9 mouse cellular contexts compared by ENCODE assay signal in genomic region chr11:119024260-119024659, GRCm38 (mm10). TPM values are rescaled to one million over a fixed set of nuclear protein-coding genes. Genes with fewer than 3 reads are reported as not detected.
DNase-seq lines count a peak whose midpoint lies in the region; ATAC-seq and TF ChIP-seq lines count a peak whose summit lies in the region.
"Had no signal": no experiment of that assay in that cellular context is flagged by ENCODE, and none has a peak within 500 bp of the region (broad histone marks: within the 10 kb centered on the region; RNA-seq: fewer than 3 reads in every experiment).

No protein-coding gene starts in this region.

- WGBS in hindbrain, embryonic 11.5 days: 16% methylated on average over 7 of the region's 7 CpGs
- 20% methylated on average over 7 of the region's 7 CpGs for WGBS in liver, postnatal 0 days (ENCODE audit: insufficient replicate concordance)

- no peaks in the 10 kb centered on the region for H3K79me2 ChIP-seq in CH12.LX (replicated peaks; ENCODE audit: control insufficient read depth, extremely low read depth, insufficient read depth, poor library complexity, severe bottlenecking)

- peaks cover 29% of the 10 kb centered on the region in 2 experiments for H3K36me3 ChIP-seq in CH12.LX (replicated peaks in 1 of 2; ENCODE audit: control insufficient read depth in 1 of 2, insufficient read depth in 1 of 2, low read length in 1 of 2)
- H3K36me3 ChIP-seq in hindbrain, embryonic 11.5 days (ENCODE audit: control insufficient read depth, insufficient read depth, low read length): peaks cover 14% of the 10 kb centered on the region
- H3K36me3 ChIP-seq in liver, postnatal 0 days (replicated peaks; ENCODE audit: insufficient read depth, low read length): 0 out of 2 replicates have a peak, but pooled peaks cover 4% of the 10 kb centered on the region

- peak overlapping the region; percentile 53 for H3K9ac ChIP-seq in CH12.LX (ENCODE audit: insufficient read depth, low read depth)
- peak overlapping the region; percentile 99 for H3K9ac ChIP-seq in hindbrain, embryonic 11.5 days (ENCODE audit: low read depth, low read length)
- peak overlapping the region; percentile 71 for H3K9ac ChIP-seq in liver, postnatal 0 days (replicated peaks)

- TF ChIP-seq RAD21 in CH12.LX (IDR thresholded peaks at IDR 0.05; ENCODE audit: low read depth, low read length): no peak

- in situ Hi-C loops in CH12.LX (cut with MboI; ENCODE audit: low pct_ligation_motif_present, low pct_unique_long_range_greater_than_20kb, low sequenced_read_pairs): no loop called here

- H3K4me2 ChIP-seq in CH12.LX (ENCODE audit: insufficient read depth, low read depth, poor library complexity, severe bottlenecking): peak overlapping the region; percentile 60
- peak overlapping the region; percentile 92 for H3K4me2 ChIP-seq in hindbrain, embryonic 11.5 days (replicated peaks; ENCODE audit: low read depth, low read length)
- H3K4me2 ChIP-seq in liver, postnatal 0 days (ENCODE audit: low read depth, low read length): peak overlapping the region; percentile 95

- dilution Hi-C loops in CH12.LX (cut with MboI; ENCODE audit: extremely low pct_ligation_motif_present, extremely low pct_unique_long_range_greater_than_20kb, low sequenced_read_pairs): no loop called here

- no peak overlapping the region for H3K27ac ChIP-seq in CH12.LX (ENCODE audit: insufficient read depth, low read depth)
- H3K27ac ChIP-seq in hindbrain, embryonic 11.5 days (ENCODE audit: low read depth, low read length): peak overlapping the region; percentile 88
- H3K27ac ChIP-seq in liver, postnatal 0 days (ENCODE audit: low read depth): no peak overlapping the region

- TF ChIP-seq POLR2A in CH12.LX (IDR thresholded peaks at IDR 0.05; ENCODE audit: low read depth, low read length): no peak

- no peaks in the 10 kb centered on the region for H3K9me3 ChIP-seq in CH12.LX (replicated peaks; ENCODE audit: low read length)
- no peaks in the 10 kb centered on the region for H3K9me3 ChIP-seq in hindbrain, embryonic 11.5 days (ENCODE audit: control insufficient read depth, low read length)
- no peaks in the 10 kb centered on the region for H3K9me3 ChIP-seq in liver, postnatal 0 days (ENCODE audit: low read length)

- DNase-seq in embryo, embryonic 10 days (ENCODE audit: low spot score): peak; percentile 12
- no peak for DNase-seq in embryo, embryonic 9.5 days (ENCODE audit: extremely low spot score)
- DNase-seq in CH12.LX (ENCODE audit: extremely low read depth): no peak
- no peak for DNase-seq in hindbrain, embryonic 11.5 days (ENCODE audit: low spot score)
- no peak for DNase-seq in liver, postnatal 0 days
- DNase-seq in cerebellum, adult 18-20 months: no peak
- DNase-seq in cerebellum, adult 8-10 months: no peak
- no peak for DNase-seq in left cerebral cortex, adult 8-10 months (ENCODE audit: low spot score in 2 of 2)
- DNase-seq: cerebellum, adult 11 months had no signal

- no peak for ATAC-seq in hindbrain, embryonic 11.5 days (ENCODE audit: low FRiP score)
- no peak for ATAC-seq in liver, postnatal 0 days

- H3K4me1 ChIP-seq in CH12.LX (ENCODE audit: control insufficient read depth in 1 of 2, insufficient read depth in 2 of 2): peaks cover 22 to 48% of the 10 kb centered on the region in 2 experiments
- H3K4me1 ChIP-seq in hindbrain, embryonic 11.5 days (replicated peaks; ENCODE audit: control insufficient read depth, insufficient read depth, low read length): peaks cover 18% of the 10 kb centered on the region
- peaks cover 14% of the 10 kb centered on the region for H3K4me1 ChIP-seq in liver, postnatal 0 days (ENCODE audit: insufficient read depth)

- peaks cover 67% of the 10 kb centered on the region for H3K27me3 ChIP-seq in CH12.LX (replicated peaks)
- H3K27me3 ChIP-seq in hindbrain, embryonic 11.5 days (ENCODE audit: control insufficient read depth, insufficient read depth, low read length): no peaks in the 10 kb centered on the region; the same call in 1 of the 2 replicates
- peaks cover 36% of the 10 kb centered on the region for H3K27me3 ChIP-seq in liver, postnatal 0 days (ENCODE audit: insufficient read depth, low read length)

- H3K4me3 ChIP-seq in CH12.LX (replicated peaks in 1 of 3; ENCODE audit: low read depth in 2 of 3, low read length in 2 of 3, poor library complexity in 1 of 3): peak overlapping the region; percentile 64 to 84 (median 76)
- peak overlapping the region; percentile 97 for H3K4me3 ChIP-seq in hindbrain, embryonic 11.5 days (ENCODE audit: low read depth, low read length)
- H3K4me3 ChIP-seq in liver, postnatal 0 days (ENCODE audit: low read depth, low read length): no peak overlapping the region

- no peak for TF ChIP-seq EP300 in CH12.LX (IDR thresholded peaks at IDR 0.05; ENCODE audit: low read length)
- no peak for TF ChIP-seq EP300 in liver, postnatal 0 days (IDR thresholded peaks at IDR 0.05; ENCODE audit: low read depth)

- no peak for TF ChIP-seq CTCF in CH12.LX (conservative IDR thresholded peaks at IDR 0.05 in 1 of 2, IDR thresholded peaks at IDR 0.05 in 1 of 2; ENCODE audit: low read depth in 2 of 2, low read length in 2 of 2)
- TF ChIP-seq CTCF in liver, postnatal 0 days (IDR thresholded peaks at IDR 0.05; ENCODE audit: low read depth): no peak

TF ChIP-seq in CH12.LX, 34 proteins besides CTCF, POLR2A, EP300 and RAD21:
- TF ChIP-seq PAX5 (IDR thresholded peaks at IDR 0.05; ENCODE audit: low read length): no peak
- no peak for TF ChIP-seq MAFK (IDR thresholded peaks at IDR 0.05; ENCODE audit: insufficient replicate concordance, low read length)
- TF ChIP-seq KAT2A (IDR thresholded peaks at IDR 0.05; ENCODE audit: insufficient replicate concordance, low read length): no peak
- TF ChIP-seq UBTF (IDR thresholded peaks at IDR 0.05; ENCODE audit: low read depth, low read length): no peak
- TF ChIP-seq GABPA (IDR thresholded peaks at IDR 0.05; ENCODE audit: insufficient replicate concordance, low read depth, low read length): no peak
- TF ChIP-seq NELFE (IDR thresholded peaks at IDR 0.05; ENCODE audit: low read depth, low read length): no peak
- no peak for TF ChIP-seq MEF2A (IDR thresholded peaks at IDR 0.05; ENCODE audit: borderline replicate concordance, low read depth, low read length)
- TF ChIP-seq SIN3A (IDR thresholded peaks at IDR 0.05; ENCODE audit: low read length): no peak
- TF ChIP-seq TCF12 (IDR thresholded peaks at IDR 0.05; ENCODE audit: low read depth, low read length): no peak
- TF ChIP-seq E2F4 (IDR thresholded peaks at IDR 0.05; ENCODE audit: insufficient replicate concordance, low read depth, low read length): no peak
- no peak for TF ChIP-seq MXI1 (IDR thresholded peaks at IDR 0.05; ENCODE audit: low read depth, low read length)
- no peak for TF ChIP-seq MYC (IDR thresholded peaks at IDR 0.05; ENCODE audit: low read depth, low read length)
- TF ChIP-seq CHD2 (IDR thresholded peaks at IDR 0.05; ENCODE audit: low read length): no peak
- TF ChIP-seq BHLHE40 (IDR thresholded peaks at IDR 0.05; ENCODE audit: low read depth, low read length): no peak
- TF ChIP-seq USF2 (conservative IDR thresholded peaks at IDR 0.05; ENCODE audit: low read depth, low read length): no peak
- TF ChIP-seq MAX (IDR thresholded peaks at IDR 0.05; ENCODE audit: low read length): no peak
- TF ChIP-seq JUND (conservative IDR thresholded peaks at IDR 0.05; ENCODE audit: low read depth, low read length): no peak

RNA-seq across cellular contexts. Expression of gene Cbx2, which starts 1.5 kb away (rescaled TPM):
- total RNA-seq in CH12.LX (2012; rRNA removed) (10.9 and 15.5 TPM in 2 replicates), CH12.LX (2014; rRNA removed) (2.6 and 2.8 TPM in 2 replicates)
- 3.6 and 3.9 TPM in 2 replicates for polyA plus RNA-seq in CH12.LX (2012; ENCODE audit: insufficient read length, low read depth)
- polyA plus RNA-seq in hindbrain, embryonic 11.5 days (2014; fragmentation: Nextera tagmentation; extraction: Ambion mirVana): 44.4 and 54.5 TPM in 2 replicates
- 1.9 and 2.0 TPM in 2 replicates for polyA plus RNA-seq in liver, postnatal 0 days (2015; fragmentation: Nextera tagmentation; extraction: Ambion mirVana)
- 1 to 10 TPM; 2.2 to 3.3 (median 2.6) TPM for total RNA-seq in left cerebral cortex, adult 8-10 months (2022)

RNA-seq across cellular contexts. Expression of gene Cbx8, which starts 16.5 kb away (rescaled TPM):
- total RNA-seq in CH12.LX (2012; rRNA removed) (8.5 and 10.2 TPM in 2 replicates), CH12.LX (2014; rRNA removed) (6.2 and 7.7 TPM in 2 replicates)
- polyA plus RNA-seq in CH12.LX (2012; ENCODE audit: insufficient read length, low read depth): 6.0 and 7.5 TPM in 2 replicates
- 9.1 and 9.3 TPM in 2 replicates for polyA plus RNA-seq in hindbrain, embryonic 11.5 days (2014; fragmentation: Nextera tagmentation; extraction: Ambion mirVana)
- 3.1 and 3.9 TPM in 2 replicates for polyA plus RNA-seq in liver, postnatal 0 days (2015; fragmentation: Nextera tagmentation; extraction: Ambion mirVana)
- 10 to 100 TPM in 2 of 4 experiments, 1 to 10 TPM in 2; 7.1 to 16.7 (median 11.1) TPM for total RNA-seq in left cerebral cortex, adult 8-10 months (2022)

RNA-seq across cellular contexts. Expression of gene Enpp7, which starts 36.3 kb away (rescaled TPM):
- total RNA-seq in CH12.LX (2012; rRNA removed) (not detected in 2 replicates), CH12.LX (2014; rRNA removed) (not detected in 2 replicates)
- polyA plus RNA-seq in CH12.LX (2012; ENCODE audit: insufficient read length, low read depth): not detected in 2 replicates
- not detected in 2 replicates for polyA plus RNA-seq in hindbrain, embryonic 11.5 days (2014; fragmentation: Nextera tagmentation; extraction: Ambion mirVana)
- not detected in 2 replicates for polyA plus RNA-seq in liver, postnatal 0 days (2015; fragmentation: Nextera tagmentation; extraction: Ambion mirVana)
- not detected for total RNA-seq in left cerebral cortex, adult 8-10 months (2022)
